Mouse (Mus musculus) fibroblast of lung, adult 2 months (primary cell): ENCODE results near the gene Mecom.
"Not testable (repeated sequence)": the region's sequence is repeated elsewhere in the genome, so short reads cannot be mapped to it uniquely, and the experiment has no call there.

Source experiments
- DNase-seq: peaks from one replicate; pipeline ENCODE4 v3.0.0-alpha.2; 2011; ENCODE audit warnings: low read depth

Mecom gene

DNA sequence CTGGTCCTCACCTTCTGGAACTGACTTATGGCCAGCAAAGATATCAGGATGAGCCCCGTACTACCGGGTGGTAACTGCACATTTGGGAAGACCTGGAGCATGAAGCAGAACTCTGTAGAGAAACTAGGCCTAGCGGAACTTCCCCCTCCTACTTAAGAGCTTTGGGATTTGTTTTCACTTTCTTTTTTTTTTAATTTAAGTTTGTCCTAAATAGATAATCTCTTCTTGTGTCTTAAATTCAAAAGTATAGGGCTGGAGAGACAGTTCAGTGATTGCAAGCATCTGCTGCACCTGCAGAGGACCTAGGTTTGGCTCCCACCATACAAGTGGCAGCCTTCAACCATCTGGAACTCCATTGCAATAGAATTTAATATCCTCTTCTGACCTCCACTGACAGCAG is at the start of gene Mecom:
Gene Mecom (minus strand): TSS at position 101 of the 400 bp plus-strand sequence.
- DNase-seq = no peak

DNA sequence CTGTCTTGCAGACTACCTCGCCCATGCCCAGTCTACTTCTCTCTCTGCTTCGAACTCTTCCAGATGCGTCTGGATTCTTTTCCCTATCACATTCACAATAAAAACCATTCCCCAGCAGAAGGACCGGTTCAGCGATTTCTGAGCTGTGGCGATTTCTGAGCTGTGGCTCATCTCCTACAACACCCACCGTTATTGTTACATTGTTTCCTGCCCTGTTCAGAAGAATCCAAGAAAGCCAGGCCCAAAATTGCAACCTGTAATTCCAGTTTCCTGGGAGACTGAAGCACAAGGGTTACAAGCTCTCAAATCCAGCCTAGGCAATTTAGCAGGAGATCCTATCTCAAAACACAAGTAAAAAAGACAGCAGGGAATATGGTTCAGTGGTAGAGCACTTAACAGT is 49.5 kb upstream of the Mecom start:
- no peak for DNase-seq

DNA sequence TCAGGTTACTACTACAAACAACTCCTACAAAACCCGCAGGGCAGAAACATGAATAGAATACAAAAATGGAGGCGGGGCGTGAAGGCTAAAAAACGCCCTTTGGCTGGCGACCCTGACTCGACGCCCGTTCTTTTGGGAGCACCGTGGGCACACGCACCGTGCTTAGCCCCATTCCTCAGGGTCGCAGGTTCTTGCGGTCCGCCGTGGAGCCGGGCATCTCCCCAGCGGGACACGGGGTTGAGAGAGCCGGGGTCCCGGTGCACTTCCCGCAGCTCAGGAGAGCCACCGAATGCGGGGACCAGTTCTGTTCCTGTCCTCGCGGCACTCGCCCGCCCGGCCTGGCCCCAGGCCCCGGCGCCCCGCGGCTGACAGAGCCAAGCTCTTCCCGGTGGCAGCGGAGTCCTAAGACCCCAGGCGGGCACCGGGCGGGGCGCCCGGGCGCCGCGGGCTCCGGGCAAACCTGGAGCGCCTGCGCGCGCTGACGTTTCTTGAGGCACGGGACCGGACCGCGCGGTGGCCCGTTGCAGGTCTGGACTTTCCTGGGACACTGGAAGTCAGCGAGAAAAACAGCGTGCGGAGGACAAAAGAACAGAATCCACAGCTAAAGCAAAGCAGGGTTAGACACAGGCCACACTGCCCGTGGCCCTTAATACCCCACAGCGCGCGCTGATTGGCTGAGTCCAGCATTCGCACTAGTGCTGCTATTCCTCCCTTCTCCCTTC is 47.5 kb upstream of the Mecom start:
- no peak for DNase-seq

DNA sequence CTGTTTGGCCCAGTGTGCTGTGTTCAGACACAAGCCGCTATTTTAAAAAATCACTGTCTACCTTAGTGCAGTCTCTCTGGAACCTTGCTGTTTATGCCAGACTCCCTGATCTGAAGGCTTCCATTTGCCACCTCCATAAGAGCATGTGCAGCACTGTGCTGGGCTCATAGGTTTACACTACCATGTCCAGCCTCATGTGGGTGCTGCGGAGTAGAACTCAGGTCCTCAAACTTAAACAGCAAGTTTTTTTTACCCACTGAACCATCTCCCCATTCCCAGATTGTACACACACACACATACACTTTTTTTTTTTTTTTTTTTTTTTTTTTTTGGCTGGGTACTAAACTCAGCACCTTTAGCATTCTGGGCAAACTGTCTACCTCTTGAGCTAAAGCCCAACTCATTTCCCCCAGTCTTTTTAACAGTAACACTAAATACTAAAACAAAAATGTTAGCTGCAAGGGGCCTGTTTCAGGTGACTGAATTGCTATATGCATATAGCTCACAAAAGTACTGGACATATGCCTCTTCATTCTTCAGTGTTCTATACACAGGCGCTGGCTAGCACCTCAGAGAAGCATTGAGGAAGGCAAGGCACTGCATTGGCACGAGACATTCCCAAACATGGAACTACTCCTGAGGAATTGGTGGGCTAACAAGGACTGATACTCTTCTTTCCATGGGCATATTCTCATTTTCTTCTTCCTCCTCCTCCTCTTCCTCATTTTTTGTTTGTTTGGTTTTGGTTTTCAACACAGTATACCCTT is 46.1 kb upstream of the Mecom start:
- no peak for DNase-seq

DNA sequence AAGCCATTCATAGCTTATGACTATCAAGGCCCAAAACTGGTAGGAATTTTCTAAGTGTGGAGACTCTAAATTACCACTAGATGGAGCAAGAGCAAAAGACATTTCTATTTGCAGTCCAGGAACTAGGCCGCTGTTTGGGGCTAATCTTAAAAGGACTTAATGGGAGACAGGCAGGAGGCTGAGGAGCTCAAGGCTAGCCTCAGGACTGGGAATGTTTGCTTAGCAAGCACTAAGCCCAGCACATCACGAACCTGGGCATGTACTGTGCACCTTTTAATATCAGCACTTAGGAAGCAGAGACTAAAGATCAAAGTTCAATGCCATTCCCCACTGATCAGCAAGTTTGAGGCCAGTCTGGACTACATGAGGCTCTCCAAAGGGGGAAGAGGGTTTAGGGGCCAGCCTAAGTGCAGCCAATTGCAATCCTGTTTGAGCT is 44.6 kb upstream of the Mecom start:
- DNase-seq = peak; percentile 40

DNA sequence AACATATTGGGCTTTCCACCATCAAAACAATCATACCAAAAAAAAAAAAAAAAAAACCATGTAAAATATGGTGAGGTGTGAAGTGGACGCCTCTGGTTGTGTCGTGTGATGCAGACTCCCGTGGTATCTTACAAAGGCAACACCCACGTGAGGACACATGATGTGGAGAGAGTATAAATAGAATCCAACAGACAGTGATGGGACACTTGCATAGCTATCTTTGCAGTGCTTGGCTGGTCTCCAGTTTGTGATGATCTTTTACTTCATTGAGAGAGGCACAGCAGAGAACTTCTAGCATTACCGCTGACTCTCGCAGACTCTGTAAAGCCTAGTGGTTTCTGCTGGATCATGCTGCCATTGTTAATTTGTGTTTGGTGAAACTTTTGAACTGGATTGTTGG is 41.1 kb upstream of the Mecom start:
- no peak for DNase-seq

DNA sequence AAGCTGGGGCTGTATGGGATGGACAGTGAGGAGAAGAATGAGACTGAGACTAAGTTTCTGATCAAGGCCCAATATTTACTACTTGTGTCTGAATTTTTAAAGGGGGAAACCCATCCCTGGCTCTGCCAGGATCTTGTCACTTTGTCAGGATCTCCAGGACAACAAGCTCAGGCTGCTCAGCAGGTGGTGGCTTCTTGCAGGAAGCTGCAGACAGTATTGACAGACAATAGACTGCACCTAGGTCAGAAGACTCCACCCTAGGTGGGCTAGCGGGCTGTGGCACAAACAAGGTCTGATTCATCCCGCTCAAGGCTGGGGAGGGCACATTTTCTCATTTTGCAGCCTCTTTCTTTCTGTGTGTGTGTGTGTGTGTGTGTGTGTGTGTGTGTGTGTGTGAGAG is 25.7 kb upstream of the Mecom start:
- no peak for DNase-seq

DNA sequence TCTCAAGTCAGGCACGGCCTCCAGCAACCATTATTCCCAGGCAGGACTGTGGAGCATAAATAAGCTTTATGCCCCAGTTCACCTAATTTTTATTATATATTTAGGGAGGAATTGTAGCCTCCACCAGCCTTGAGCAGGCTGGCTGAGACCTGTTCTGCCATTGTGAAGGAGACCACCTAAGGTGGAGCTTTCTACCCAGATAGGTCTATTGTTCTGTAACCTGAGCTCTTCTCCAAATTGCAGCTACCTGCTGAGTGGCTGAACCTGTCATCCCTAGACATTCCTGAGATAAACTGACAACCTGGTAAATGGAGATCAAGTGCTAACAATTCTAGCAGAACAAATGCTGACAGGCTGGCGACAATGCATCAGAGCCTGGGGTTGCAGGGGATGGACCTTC is 18.5 kb upstream of the Mecom start:
- DNase-seq = not testable (repeated sequence)

DNA sequence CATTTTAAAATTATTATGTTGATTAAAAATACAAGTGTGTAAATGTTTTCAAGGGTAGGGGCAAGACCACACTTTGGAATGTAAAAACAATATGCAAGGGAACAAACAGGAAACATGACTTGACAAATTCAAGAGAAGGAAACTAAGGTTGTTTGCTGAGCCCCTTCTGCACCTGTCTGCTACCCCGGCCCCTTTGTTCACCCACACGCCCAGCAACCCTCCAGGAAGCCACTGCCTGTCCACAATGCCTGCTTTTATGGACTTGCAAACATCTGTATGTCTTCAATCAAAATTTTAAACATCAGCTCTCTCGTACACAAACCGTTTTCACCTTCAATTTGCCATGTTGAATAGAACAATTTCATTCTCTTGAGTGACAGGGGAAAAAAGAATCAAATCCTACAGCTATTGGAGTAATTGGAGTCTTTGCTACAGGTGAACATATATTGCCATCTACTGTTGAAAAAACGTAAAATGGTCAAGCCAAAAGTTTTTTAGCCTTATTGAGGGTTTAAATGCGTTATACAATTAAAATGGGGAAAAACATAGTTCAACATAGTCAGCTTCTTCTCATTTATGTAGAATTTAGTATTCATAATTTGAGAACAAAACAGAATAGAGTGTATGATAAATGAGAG is 13.0 kb upstream of the Mecom start:
- DNase-seq = no peak

DNA sequence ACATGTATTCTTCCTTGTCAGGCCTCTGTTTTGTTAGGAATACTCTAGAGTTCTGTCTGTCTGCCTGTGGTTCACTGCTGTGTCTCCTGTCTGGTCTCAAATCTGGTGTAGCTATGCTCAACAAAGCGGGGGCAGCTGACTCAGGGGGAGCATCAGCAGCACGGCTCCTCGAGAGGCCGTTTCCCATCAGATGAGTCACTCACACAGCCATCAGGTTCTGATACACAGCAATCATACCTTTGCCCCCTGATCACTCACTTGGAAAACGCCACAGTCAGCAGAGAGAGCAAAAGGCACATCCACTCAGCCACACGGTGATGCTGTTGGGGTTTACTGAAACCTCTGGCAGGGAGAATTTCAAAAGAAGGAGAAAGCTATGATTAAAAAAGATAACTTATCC is 5.9 kb upstream of the Mecom start:
- DNase-seq = no peak

DNA sequence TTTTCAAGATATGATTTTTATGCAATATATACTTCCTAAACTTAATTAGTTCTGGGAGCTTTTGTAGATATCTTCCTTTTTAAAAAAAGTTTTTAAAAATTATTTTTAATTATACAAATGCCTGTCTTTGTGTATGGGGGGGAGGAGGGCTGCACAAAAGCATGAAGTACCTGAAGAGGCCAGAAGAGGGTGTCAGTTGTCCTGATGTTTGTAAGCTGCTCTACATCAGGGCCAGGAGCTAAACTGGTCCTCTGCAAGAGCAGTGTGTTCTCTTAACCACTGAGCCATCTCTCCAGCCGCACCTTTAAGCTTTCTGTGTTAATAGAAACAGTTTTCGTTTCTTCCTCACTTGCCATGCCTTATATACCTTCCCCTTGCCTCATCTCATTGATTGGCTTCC is 2.4 kb upstream of the Mecom start:
- DNase-seq = no peak

DNA sequence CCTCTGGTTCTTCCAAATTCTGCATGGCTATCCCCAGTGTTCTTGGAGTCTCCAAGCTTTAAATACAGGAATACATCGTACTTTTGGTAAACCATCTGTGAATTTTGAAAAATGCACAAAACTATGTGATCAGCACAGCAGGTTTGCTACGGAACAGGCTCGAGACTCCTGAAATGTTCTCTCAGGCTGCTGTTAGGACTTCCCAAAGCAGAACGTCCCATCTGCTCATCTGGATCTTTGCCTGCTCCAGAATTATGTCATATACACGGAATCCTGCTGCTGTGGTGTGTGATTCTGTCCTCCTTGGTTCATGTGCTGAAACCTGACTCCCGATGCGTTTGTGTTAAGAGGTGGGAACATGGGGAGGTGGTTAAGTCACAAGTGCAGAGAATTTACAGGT is 1.1 kb upstream of the Mecom start:
- DNase-seq = no peak

DNA sequence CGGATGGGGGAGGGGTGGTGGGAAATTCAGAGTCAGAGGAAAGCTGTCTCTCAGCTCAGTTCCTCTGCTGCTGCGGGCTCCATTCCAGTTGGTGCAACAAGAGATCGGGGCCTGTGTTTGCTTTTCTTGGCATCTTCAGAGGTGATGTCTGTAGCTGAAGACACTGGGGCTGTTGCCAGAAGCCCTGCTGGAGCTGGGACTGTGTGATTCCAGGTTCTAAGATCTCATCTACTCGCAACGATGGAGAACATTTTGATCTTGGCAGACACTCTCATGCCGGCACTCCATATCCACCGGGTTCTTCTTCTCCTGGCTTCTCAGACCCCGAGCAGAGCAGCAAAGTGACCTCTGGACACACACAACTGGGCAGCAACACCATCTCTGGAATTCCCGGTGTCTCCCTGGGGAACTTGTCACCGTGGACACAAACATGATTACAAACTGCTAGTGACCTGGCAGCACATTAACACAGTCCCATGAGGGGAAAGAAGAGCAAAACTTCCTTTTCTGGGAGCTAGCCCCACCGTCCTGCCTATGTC is 908 bp downstream of the Mecom start:
- DNase-seq = peak; percentile 16

DNA sequence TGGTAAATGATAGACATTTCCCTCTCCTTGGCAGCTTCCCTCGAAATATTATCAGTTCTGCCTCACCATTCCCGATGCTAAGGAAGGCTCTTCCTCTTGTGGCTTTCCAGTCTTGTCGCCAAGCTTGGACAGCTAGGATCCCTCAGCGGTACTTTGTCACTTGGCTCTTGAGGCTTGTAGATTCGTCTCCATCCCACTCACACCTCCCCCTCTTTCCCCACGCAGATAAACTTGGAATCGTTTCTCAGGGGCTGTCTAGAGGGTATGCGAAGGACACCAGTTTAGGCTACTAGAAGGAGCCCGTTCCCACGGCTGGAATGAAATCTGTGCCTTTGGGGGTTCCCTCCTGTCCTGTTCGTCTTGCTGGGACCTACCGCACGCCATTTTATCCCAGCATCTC is 1.4 kb downstream of the Mecom start:
- no peak for DNase-seq

DNA sequence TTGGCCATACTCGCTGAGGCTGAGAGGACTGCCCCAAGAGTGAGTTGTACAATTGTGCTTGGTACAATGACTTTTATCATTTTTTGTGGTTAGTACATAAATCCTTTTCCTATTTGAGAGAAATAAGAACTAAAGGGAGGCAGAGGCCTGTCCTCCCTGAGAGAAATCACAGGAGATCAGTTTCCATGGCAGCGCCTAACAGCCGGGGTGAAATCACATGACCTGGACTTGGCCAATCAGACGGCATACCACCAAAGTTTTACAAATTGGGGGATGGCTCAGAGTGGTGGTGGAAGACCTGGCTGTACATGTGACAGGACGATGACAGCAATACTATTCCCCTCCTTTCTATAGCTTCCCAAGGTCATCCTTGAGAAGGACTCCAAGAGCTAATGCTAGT is 2.6 kb downstream of the Mecom start:
- DNase-seq = no peak

DNA sequence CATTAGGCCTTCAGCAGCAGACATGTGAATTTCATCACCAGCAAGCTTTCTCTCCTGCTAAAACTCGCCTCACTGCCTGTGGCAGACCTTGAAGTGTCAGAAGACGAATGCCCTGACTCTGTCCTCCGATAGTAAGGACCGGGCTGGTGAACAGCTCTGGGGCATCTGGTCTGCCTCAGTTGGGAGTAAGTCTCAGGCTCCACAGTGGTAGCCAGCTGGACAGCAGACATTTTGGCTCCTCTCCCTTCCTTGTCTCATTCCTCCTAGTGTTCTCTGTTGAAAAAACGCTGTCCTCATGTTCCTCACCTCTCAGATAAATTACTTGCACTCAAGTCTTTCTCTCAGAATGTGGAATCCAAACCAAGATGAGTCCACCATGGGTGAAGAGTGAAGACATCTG is 3.5 kb downstream of the Mecom start:
- DNase-seq = no peak

DNA sequence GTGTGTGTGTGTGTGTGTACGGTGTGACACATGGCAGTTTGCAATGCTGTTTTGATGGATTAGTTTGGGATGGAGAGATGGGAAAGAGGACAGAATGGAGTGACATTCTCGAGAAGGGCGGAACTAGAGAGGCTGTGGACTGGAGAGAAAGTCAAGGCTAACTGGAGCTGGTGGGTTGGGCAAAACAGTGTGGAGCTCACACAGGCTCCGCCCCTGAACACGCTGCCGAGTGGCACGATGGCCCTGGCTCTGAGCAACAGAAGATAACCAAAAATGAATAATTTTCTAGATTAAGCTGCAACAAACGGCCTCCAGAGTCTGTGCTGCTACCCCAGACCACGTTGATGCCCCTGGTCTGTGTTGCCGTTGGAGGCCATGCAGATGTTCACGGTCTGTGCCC is 12.0 kb downstream of the Mecom start:
- DNase-seq = no peak

DNA sequence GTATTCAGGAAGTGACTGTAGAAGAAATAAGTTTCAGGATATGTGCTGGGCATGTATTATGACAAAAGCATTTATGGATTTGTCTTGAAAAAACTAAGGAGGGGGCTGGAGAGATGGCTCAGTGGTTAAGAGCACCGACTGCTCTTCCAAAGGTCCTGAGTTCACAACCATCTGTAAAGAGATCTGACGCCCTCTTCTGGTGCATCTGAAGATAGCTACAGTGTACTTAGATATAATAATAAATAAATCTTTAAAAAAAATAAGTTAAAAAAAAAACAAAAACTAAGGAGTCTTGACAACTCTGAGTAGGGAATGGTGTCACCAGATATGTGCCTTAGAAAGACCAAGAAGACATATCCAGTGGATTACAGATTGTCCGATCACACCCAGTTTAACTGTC is 27.1 kb downstream of the Mecom start:
- DNase-seq = not testable (repeated sequence)

DNA sequence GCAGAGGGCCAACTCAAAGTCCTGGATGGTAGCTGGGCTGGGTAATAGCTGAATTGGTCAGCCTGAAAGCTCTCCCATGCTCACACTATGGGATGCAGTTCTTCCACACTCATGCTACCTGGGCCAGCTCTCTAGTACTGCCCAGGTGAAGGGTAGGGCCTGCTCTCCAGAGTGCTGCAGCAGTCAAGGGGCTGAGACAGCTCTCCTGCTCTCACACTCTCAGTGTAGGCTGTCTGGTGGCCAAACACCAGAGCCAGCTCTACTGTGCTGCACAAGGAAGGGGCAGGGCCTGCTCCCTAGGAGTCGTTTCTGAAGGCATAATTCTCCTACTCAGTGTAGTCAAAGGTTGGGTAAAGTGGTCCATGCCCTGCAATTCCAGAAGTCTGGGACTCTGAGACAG is 28.4 kb downstream of the Mecom start:
- DNase-seq = no peak

DNA sequence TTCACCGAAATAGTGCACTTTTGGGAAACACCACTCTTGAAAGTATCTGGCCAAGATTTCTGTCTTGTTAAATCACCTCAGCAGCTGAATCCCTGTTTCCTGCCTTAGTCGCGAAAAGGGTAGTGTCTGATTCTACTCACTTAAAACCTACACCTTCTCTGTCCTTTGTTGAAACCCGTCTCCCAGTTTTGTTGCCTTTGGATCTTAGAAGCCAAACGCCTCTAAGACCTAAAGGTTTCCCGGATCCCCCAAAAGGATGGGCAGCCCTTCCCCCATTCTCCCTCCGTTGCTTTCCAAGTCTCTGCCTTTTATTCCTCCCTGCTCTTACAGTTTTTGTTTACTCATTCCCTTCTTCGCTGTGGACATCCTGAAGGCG is 32.0 kb downstream of the Mecom start:
- no peak for DNase-seq

DNA sequence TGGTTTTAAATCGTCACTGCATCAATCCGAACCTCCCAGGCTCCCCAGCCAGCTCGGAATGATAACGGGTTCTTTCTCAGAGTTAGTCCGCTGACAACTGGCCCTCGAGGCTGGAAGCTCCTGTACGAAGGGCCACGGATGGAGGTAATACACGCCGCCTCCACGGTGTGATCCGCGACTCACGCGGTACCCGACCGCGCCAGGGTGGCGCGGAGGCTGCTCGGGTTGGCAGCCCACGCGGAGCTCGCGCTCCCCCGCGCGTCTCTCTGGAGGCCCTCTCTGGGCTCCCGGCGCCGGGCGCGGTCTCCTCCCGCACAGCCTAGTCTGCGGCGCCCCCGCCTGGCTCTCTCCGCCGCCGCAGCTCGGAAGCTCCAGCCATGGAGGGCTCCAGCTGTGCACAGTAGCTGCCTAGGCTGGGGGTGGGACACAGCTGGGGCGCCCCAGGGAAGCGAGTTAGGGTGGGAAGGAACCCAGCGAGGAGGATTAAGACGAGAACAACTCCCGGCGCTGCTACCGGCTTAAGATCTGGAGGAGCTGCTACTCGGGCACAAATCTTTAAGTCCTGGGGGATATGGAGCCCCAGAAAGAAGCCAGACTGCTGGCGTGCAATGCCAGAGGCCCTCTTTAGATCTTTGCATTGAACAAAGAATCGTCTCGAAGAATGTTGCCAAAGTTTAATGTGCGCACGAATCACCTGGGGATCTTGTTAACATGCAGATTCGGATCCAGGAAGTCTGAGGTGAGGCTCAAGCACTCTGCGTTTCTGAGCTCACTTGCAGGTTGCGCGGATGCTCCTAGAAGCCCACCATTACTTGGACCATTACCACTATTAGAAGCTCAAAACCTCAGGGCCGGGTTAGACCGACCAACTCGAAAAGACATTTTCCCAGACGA is 32.7 kb downstream of the Mecom start:
- no peak for DNase-seq
